12 mouse cellular contexts compared by ENCODE assay signal in genomic region chr13:99723237-99723981, GRCm38 (mm10).
DNase-seq lines count a peak whose midpoint lies in the region; ATAC-seq and TF ChIP-seq lines count a peak whose summit lies in the region.
"Had no signal": no experiment of that assay in that cellular context is flagged by ENCODE, and none has a peak within 500 bp of the region (broad histone marks: within the 10 kb centered on the region; RNA-seq: fewer than 3 reads in every experiment).

No protein-coding gene starts in this region.

- 0 out of 2 replicates have a peak, but pooled peaks cover 2% of the 10 kb centered on the region for H3K4me1 ChIP-seq in heart, embryonic 11.5 days (ENCODE audit: control insufficient read depth, insufficient read depth, low read length)
- no peaks in the 10 kb centered on the region for H3K4me1 ChIP-seq in embryonic facial prominence, embryonic 11.5 days (ENCODE audit: control insufficient read depth, insufficient read depth, low read length)
- 0 out of 2 replicates have a peak, but pooled peaks cover 3% of the 10 kb centered on the region for H3K4me1 ChIP-seq in midbrain, postnatal 0 days (ENCODE audit: insufficient read depth, low read length)
- H3K4me1 ChIP-seq: embryonic facial prominence, embryonic 15.5 days had no signal

- no peak for TF ChIP-seq CTCF in midbrain, postnatal 0 days (IDR thresholded peaks at IDR 0.05)

- H3K36me3 ChIP-seq in heart, embryonic 11.5 days (ENCODE audit: control insufficient read depth, insufficient read depth, low read length) = no peaks in the 10 kb centered on the region
- H3K36me3 ChIP-seq in embryonic facial prominence, embryonic 11.5 days (replicated peaks; ENCODE audit: control insufficient read depth, insufficient read depth, low read depth, low read length) = no peaks in the 10 kb centered on the region
- no peaks in the 10 kb centered on the region for H3K36me3 ChIP-seq in midbrain, postnatal 0 days (ENCODE audit: insufficient read depth, low read length)
- H3K36me3 ChIP-seq: embryonic facial prominence, embryonic 15.5 days had no signal

- no peaks in the 10 kb centered on the region for H3K27me3 ChIP-seq in heart, embryonic 11.5 days (ENCODE audit: control insufficient read depth, insufficient read depth, low read length)
- H3K27me3 ChIP-seq in embryonic facial prominence, embryonic 11.5 days (ENCODE audit: control insufficient read depth, insufficient read depth, low read length) = no peaks in the 10 kb centered on the region
- no peaks in the 10 kb centered on the region for H3K27me3 ChIP-seq in midbrain, postnatal 0 days (ENCODE audit: insufficient read depth, low read length)
- H3K27me3 ChIP-seq: embryonic facial prominence, embryonic 15.5 days had no signal

- no peak overlapping the region for H3K4me3 ChIP-seq in heart, embryonic 11.5 days (ENCODE audit: low read depth, low read length)
- no peak overlapping the region for H3K4me3 ChIP-seq in embryonic facial prominence, embryonic 11.5 days (ENCODE audit: low read depth, low read length)
- H3K4me3 ChIP-seq in midbrain, postnatal 0 days (ENCODE audit: low read depth, low read length) = no peak overlapping the region
- H3K4me3 ChIP-seq: embryonic facial prominence, embryonic 15.5 days had no signal

- no peak overlapping the region for H3K4me2 ChIP-seq in heart, embryonic 11.5 days
- H3K4me2 ChIP-seq in embryonic facial prominence, embryonic 11.5 days (ENCODE audit: low read depth, low read length) = no peak overlapping the region
- H3K4me2 ChIP-seq in midbrain, postnatal 0 days (ENCODE audit: low read depth, low read length, poor library complexity, severe bottlenecking) = no peak overlapping the region
- H3K4me2 ChIP-seq: embryonic facial prominence, embryonic 15.5 days had no signal

- WGBS in heart, embryonic 11.5 days (ENCODE audit: insufficient replicate concordance) = 81% methylated on average over 5 of the region's 5 CpGs
- 49% methylated on average over 5 of the region's 5 CpGs for WGBS in embryonic facial prominence, embryonic 11.5 days
- 30% methylated on average over 5 of the region's 5 CpGs for WGBS in midbrain, postnatal 0 days

- H3K9ac ChIP-seq in heart, embryonic 11.5 days (ENCODE audit: low read depth, low read length) = no peak overlapping the region
- H3K9ac ChIP-seq in embryonic facial prominence, embryonic 11.5 days (replicated peaks; ENCODE audit: low read length) = no peak overlapping the region
- H3K9ac ChIP-seq in midbrain, postnatal 0 days (replicated peaks; ENCODE audit: low read length, poor library complexity, severe bottlenecking) = no peak overlapping the region
- H3K9ac ChIP-seq: embryonic facial prominence, embryonic 15.5 days; liver, embryonic 14.5 days had no signal

- no peak overlapping the region for H3K27ac ChIP-seq in heart, embryonic 11.5 days (ENCODE audit: low read depth, low read length)
- H3K27ac ChIP-seq in embryonic facial prominence, embryonic 11.5 days (replicated peaks; ENCODE audit: low read depth, low read length) = no peak overlapping the region
- H3K27ac ChIP-seq in midbrain, postnatal 0 days (ENCODE audit: low read depth, low read length) = peak overlapping the region; percentile 14; the same call in 1 of the 2 replicates
- H3K27ac ChIP-seq: embryonic facial prominence, embryonic 15.5 days; liver, embryonic 14.5 days had no signal

- H3K9me3 ChIP-seq in heart, embryonic 11.5 days (replicated peaks; ENCODE audit: control insufficient read depth, low read length) = no peaks in the 10 kb centered on the region
- H3K9me3 ChIP-seq in embryonic facial prominence, embryonic 11.5 days (replicated peaks; ENCODE audit: control insufficient read depth, low read length) = no peaks in the 10 kb centered on the region
- H3K9me3 ChIP-seq in midbrain, postnatal 0 days (ENCODE audit: low read length) = no peaks in the 10 kb centered on the region
- H3K9me3 ChIP-seq: embryonic facial prominence, embryonic 15.5 days had no signal

- ATAC-seq in heart, embryonic 11.5 days (replicated peaks; ENCODE audit: insufficient number of reproducible peaks, low FRiP score, low TSS enrichment) = no peak
- ATAC-seq in embryonic facial prominence, embryonic 11.5 days (replicated peaks; ENCODE audit: insufficient number of reproducible peaks, low FRiP score, low TSS enrichment, low read depth) = no peak
- ATAC-seq in midbrain, postnatal 0 days (ENCODE audit: low FRiP score) = no peak
- no peak for ATAC-seq in granulocyte monocyte progenitor cell, adult 5-6 weeks (replicated peaks; ENCODE audit: poor library complexity, severe bottlenecking)

- peak; percentile 65 for DNase-seq in heart, adult 11 months
- DNase-seq in embryonic facial prominence, embryonic 11.5 days (ENCODE audit: low spot score) = peak; percentile 13
- peak; percentile 12 to 61 for DNase-seq in kidney, adult 8-10 months
- DNase-seq in midbrain, postnatal 0 days (ENCODE audit: low spot score) = no peak
- no peak for DNase-seq in right cerebral cortex, adult 18-20 months
- no peak for DNase-seq in gastrocnemius, postnatal 14 days
- DNase-seq: B cell, adult 2 months; cerebellum, adult 2 months had no signal

- intact Hi-C loops in gastrocnemius, postnatal 14 days (cut with DNase I; ENCODE audit: low total_unique reads) = no loop called here

Comparison
In these comparisons a context has a peak if more than half of its experiments do, and no peak if none do; other contexts are left out.
1. DNase-seq: peak in heart, adult 11 months (single experiment), embryonic facial prominence, embryonic 11.5 days (single experiment) and kidney, adult 8-10 months (2 of 2); none in midbrain, postnatal 0 days (single experiment), right cerebral cortex, adult 18-20 months (single experiment) and gastrocnemius, postnatal 14 days (single experiment).